8 mouse cellular contexts compared by ENCODE assay signal in genomic region chr1:95397188-95397587, GRCm38 (mm10).
A peak's percentile ranks its signal among the peaks of the same experiment; 100 is the strongest.
DNase-seq lines count a peak whose midpoint lies in the region; ATAC-seq lines count a peak whose summit lies in the region.

No protein-coding gene starts in this region.

- H3K27me3 ChIP-seq in hindbrain, embryonic 10.5 days (ENCODE audit: insufficient read depth, poor library complexity, severe bottlenecking) = no peaks in the 10 kb centered on the region
- H3K27me3 ChIP-seq in hindbrain, embryonic 12.5 days = no peaks in the 10 kb centered on the region

- no peaks in the 10 kb centered on the region for H3K9me3 ChIP-seq in hindbrain, embryonic 10.5 days
- no peaks in the 10 kb centered on the region for H3K9me3 ChIP-seq in hindbrain, embryonic 12.5 days (replicated peaks)

- no peaks in the 10 kb centered on the region for H3K4me1 ChIP-seq in hindbrain, embryonic 10.5 days (replicated peaks)
- H3K4me1 ChIP-seq in hindbrain, embryonic 12.5 days = no peaks in the 10 kb centered on the region

- DNase-seq in hindbrain, embryonic 10.5 days (ENCODE audit: low spot score) = peak; percentile 6
- DNase-seq in B cell, adult 2 months = peak; percentile 52 to 54
- peak; percentile 27 for DNase-seq in MEL-GATA-1-ER (ENCODE audit: extremely low read depth, low read depth)
- peak; percentile 57 for DNase-seq in lung, postnatal 25 days (ENCODE audit: low spot score)
- no peak for DNase-seq in ovary, postnatal 10 days (ENCODE audit: low spot score)
- no peak for DNase-seq in cerebellum, adult 11-12 months

- no peaks in the 10 kb centered on the region for H3K36me3 ChIP-seq in hindbrain, embryonic 10.5 days
- no peaks in the 10 kb centered on the region for H3K36me3 ChIP-seq in hindbrain, embryonic 12.5 days

- no peak for ATAC-seq in hindbrain, embryonic 12.5 days (ENCODE audit: low FRiP score)
- ATAC-seq in cerebellum, adult (ENCODE audit: insufficient number of reproducible peaks, low FRiP score, low TSS enrichment) = no peak

- H3K27ac ChIP-seq in hindbrain, embryonic 10.5 days = no peak overlapping the region
- H3K27ac ChIP-seq in hindbrain, embryonic 12.5 days = no peak overlapping the region

- H3K9ac ChIP-seq in hindbrain, embryonic 12.5 days = no peak overlapping the region

- WGBS in hindbrain, embryonic 10.5 days = 48% methylated on average over 4 of the region's 4 CpGs
- 43% methylated on average over 4 of the region's 4 CpGs for WGBS in hindbrain, embryonic 12.5 days

- H3K4me3 ChIP-seq in hindbrain, embryonic 10.5 days = no peak overlapping the region
- H3K4me3 ChIP-seq in hindbrain, embryonic 12.5 days = no peak overlapping the region

- H3K4me2 ChIP-seq in hindbrain, embryonic 12.5 days (replicated peaks) = no peak overlapping the region

Comparison
In these comparisons a context has a peak if more than half of its experiments do, and no peak if none do; other contexts are left out.
1. DNase-seq: peak in hindbrain, embryonic 10.5 days (single experiment), B cell, adult 2 months (2 of 2), MEL-GATA-1-ER (single experiment) and lung, postnatal 25 days (single experiment); none in ovary, postnatal 10 days (single experiment) and cerebellum, adult 11-12 months (single experiment).